Mouse (Mus musculus) cerebellum, adult 2 months (tissue): ENCODE measurements around the gene Slc25a19.

Experiments used
- CTCF ChIP-seq: fragments of 200-500 bp; IDR thresholded peaks from 2 replicates; pipeline ENCODE4 v1.5.1; 2011; ENCODE audit warnings: low read depth, mild to moderate bottlenecking, control low read depth, low read length, moderate library complexity, borderline replicate concordance; ENCODE audit not compliant: insufficient read depth
- POLR2A ChIP-seq: fragments of 200-500 bp; IDR thresholded peaks from 2 replicates; pipeline ENCODE4 v1.6.1; 2011; ENCODE audit warnings: low read length, control low read depth, borderline replicate concordance; ENCODE audit not compliant: insufficient read depth

- TF ChIP-seq CTCF (no peak), POLR2A (no peak)
These were observed 1.8 kb upstream of the Slc25a19 start for GRCm38 (mm10) chr11:115629734-115630531.
